Mouse (Mus musculus): ENCODE results near the gene Mpped2.

DNA sequence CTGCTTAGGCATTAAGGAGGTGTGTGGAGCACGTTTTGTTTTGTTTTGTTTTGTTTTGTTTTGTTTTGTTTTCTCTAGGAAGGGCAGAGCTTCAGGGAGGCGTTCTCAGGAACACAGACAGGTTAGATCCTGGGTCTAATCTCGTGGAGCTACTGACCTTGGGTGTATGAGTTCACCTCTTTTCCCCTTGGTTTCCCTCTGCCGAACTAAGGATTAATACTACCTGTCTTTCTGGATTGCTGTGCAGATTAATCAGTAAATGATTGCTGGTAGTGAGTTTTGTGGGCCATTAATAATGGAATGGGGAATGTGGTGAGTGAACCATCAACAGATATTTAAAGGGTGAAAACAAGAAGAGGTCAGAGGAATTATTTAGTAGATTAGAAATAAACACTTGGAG is 53.8 kb downstream of the Mpped2 start:
- TF ChIP-seq CTCF (IDR thresholded peaks at IDR 0.05; ENCODE audit: control insufficient read depth, insufficient read depth, insufficient read length) (no peak), MAX (IDR thresholded peaks at IDR 0.05) (no peak), USF1 (IDR thresholded peaks at IDR 0.05; ENCODE audit: low read depth) (no peak), FOSL1 (IDR thresholded peaks at IDR 0.05; ENCODE audit: insufficient read depth, low read length, poor library complexity, severe bottlenecking) (no peak), MYOG (IDR thresholded peaks at IDR 0.05; ENCODE audit: control insufficient read depth, extremely low read depth, insufficient read length) (no peak), MYOD1 (IDR thresholded peaks at IDR 0.05; ENCODE audit: control insufficient read depth, insufficient read length, low read depth) (no peak), CEBPB (IDR thresholded peaks at IDR 0.05; ENCODE audit: low read depth) (no peak)
